Mouse (Mus musculus): ENCODE measurements around the gene Galp. TPM values are rescaled to one million over a fixed set of nuclear protein-coding genes. Genes with fewer than 3 reads are reported as not detected.
"Not testable (repeated sequence)": the region's sequence is repeated elsewhere in the genome, so short reads cannot be mapped to it uniquely, and the experiment has no call there.

The Galp gene
- polyA plus RNA-seq, 1 experiment from 2014 or later, result not detected

DNA sequence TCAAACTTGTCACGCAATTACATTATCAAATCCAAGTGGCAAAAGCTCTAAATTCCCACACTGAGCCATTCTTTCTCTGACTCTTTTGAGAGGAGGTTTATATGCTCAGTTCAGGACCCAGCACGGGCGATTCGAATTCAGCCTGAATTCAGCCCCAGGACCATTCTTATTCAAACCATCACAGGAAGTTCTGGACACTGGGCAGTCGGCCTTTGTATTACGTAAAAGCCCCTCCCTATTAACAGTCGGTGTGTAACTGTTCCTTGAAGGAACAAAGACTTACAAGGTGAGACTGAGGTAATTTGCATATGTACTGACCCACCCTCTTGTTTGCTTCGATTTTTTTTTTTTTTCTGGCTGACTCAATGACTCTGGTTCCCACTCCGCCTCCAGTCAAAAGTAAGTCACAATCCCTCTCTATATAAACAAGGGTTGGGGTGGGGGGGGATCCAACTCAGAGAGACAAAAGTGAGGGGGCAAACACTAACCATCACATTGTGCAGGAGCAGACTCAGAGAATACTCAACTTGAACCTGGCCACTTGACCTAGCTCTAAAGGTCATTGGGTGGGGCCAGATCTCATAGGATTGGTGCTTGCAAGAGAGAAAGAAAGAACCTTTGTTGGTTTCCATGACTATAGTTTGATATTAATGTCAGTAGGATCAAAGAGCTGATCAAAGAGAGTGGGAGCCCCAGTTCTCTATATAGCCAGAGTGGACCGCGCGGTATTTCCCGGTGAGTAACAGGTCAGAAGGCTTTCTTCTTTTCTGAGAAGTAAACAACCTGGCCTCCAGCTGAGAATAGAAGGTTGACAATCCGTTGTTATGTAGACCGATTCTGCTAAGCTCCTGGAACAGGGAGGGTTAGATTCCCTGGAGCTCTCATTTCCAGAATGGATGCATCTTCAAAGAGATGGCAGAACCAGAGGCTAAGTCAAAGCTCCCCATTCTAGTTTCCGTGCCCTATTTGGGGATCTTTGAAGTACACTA, 61.6 kb downstream of the Galp start:
- Histone ChIP-seq H3K4me2 (ENCODE audit: low read depth, low read length) (no peak overlapping the region), H3K36me3 (ENCODE audit: control insufficient read depth, insufficient read depth) (no peaks in the 10 kb centered on the region), H3K9ac (ENCODE audit: low read depth, low read length) (no peak overlapping the region), H3K27ac (ENCODE audit: low read length) (no peak overlapping the region), H3K27me3 (ENCODE audit: control insufficient read depth, insufficient read depth, low read depth, low read length) (no peaks in the 10 kb centered on the region), H3K4me3 (ENCODE audit: low read depth, low read length) (no peak overlapping the region), H3K4me1 (ENCODE audit: control insufficient read depth, low read depth, low read length) (no peaks in the 10 kb centered on the region), H3K9me3 (replicated peaks; ENCODE audit: control insufficient read depth, low read length) (no peaks in the 10 kb centered on the region)
- no peak for ATAC-seq (ENCODE audit: low read depth)
- 38% methylated on average over 16 of the region's 16 CpGs for WGBS (ENCODE audit: insufficient replicate concordance)

DNA sequence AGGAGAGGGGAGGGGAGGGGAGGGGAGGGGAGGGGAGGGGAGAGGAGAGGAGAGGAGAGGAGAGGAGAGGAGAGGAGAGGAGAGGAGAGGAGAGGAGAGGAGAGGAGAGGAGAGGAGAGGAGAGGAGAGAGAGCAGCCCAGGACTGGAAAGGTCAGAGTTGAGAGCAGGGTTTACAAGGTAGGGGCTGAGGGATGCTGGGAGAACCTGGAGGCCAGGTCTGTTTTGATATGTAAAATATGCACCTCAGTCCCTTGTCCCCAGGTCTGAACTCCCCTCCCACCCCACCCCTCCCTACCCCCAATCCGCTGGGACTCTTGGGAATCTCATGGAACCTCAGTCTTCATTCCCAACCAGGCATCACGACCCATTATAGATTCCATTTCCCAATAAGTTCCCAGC, 63.1 kb downstream of the Galp start:
- H3K27ac ChIP-seq (ENCODE audit: low read length); H3K4me3 ChIP-seq (ENCODE audit: low read depth, low read length); H3K4me1 ChIP-seq (ENCODE audit: control insufficient read depth, low read depth, low read length); H3K36me3 ChIP-seq (ENCODE audit: control insufficient read depth, insufficient read depth); H3K27me3 ChIP-seq (ENCODE audit: control insufficient read depth, insufficient read depth, low read depth, low read length); ATAC-seq (ENCODE audit: low read depth); H3K9me3 ChIP-seq (replicated peaks; ENCODE audit: control insufficient read depth, low read length); H3K4me2 ChIP-seq (ENCODE audit: low read depth, low read length); H3K9ac ChIP-seq (ENCODE audit: low read depth, low read length): not testable (repeated sequence)
- 30% methylated on average over 2 of the region's 2 CpGs for WGBS (ENCODE audit: insufficient replicate concordance)

DNA sequence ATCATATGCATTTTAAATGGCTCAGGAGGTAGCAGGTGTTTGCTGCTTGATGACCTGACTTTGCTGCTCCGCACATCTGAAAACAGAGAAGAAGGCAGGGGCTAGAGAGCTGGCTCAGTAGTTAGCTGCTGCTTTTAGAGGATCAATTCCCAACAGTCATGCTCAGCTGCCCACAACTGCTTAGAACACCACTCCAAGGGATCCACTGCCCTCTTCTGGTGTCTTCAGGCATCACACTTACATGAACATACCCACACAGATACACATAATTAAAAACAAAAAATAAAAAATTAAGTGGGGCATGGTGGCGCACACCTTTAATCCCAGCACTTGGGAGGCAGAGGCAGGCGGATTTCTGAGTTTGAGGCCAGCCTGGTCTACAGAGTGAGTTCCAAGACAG, 65.2 kb downstream of the Galp start:
- Histone ChIP-seq H3K4me3 (ENCODE audit: low read depth, low read length) (no peak overlapping the region), H3K9ac (ENCODE audit: low read depth, low read length) (no peak overlapping the region), H3K36me3 (ENCODE audit: control insufficient read depth, insufficient read depth) (no peaks in the 10 kb centered on the region), H3K4me2 (ENCODE audit: low read depth, low read length) (no peak overlapping the region), H3K27ac (ENCODE audit: low read length) (no peak overlapping the region), H3K4me1 (ENCODE audit: control insufficient read depth, low read depth, low read length) (no peaks in the 10 kb centered on the region), H3K27me3 (ENCODE audit: control insufficient read depth, insufficient read depth, low read depth, low read length) (no peaks in the 10 kb centered on the region), H3K9me3 (replicated peaks; ENCODE audit: control insufficient read depth, low read length) (no peaks in the 10 kb centered on the region)
- no peak for ATAC-seq (ENCODE audit: low read depth)
- 58% methylated on average over 3 of the region's 3 CpGs for WGBS (ENCODE audit: insufficient replicate concordance)

DNA sequence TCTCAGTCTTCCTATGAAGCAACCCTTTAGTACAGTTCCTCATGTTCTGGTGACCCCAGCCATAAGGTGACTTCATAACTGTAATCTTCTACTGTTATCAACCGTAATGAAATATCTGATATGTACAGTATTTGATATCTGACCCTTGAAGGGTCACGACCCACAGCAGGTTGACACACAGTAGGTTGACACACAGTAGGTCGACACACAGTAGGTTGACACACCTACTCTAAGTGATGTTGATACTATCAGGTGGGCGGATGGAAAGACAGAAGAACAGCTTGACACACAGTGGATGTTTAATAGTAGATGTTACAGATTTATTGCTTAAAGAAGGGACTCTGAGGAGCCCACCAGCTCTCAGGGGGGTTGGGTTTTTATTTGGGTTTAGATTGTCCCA, 66.1 kb downstream of the Galp start:
- Histone ChIP-seq H3K9me3 (replicated peaks; ENCODE audit: control insufficient read depth, low read length) (no peaks in the 10 kb centered on the region), H3K4me2 (ENCODE audit: low read depth, low read length) (no peak overlapping the region), H3K9ac (ENCODE audit: low read depth, low read length) (no peak overlapping the region), H3K4me3 (ENCODE audit: low read depth, low read length) (no peak overlapping the region), H3K27me3 (ENCODE audit: control insufficient read depth, insufficient read depth, low read depth, low read length) (no peaks in the 10 kb centered on the region), H3K4me1 (ENCODE audit: control insufficient read depth, low read depth, low read length) (no peaks in the 10 kb centered on the region), H3K36me3 (ENCODE audit: control insufficient read depth, insufficient read depth) (no peaks in the 10 kb centered on the region), H3K27ac (ENCODE audit: low read length) (no peak overlapping the region)
- no peak for ATAC-seq (ENCODE audit: low read depth)
- WGBS (ENCODE audit: insufficient replicate concordance), result 58% methylated on average over 4 of the region's 4 CpGs

GRCm38 (mm10) chr7:6265695-6266094, 68.8 kb downstream of the Galp start:
- no peaks in the 10 kb centered on the region for H3K36me3 ChIP-seq (ENCODE audit: control insufficient read depth, insufficient read depth)
- no peak overlapping the region for H3K4me2 ChIP-seq (ENCODE audit: low read depth, low read length)
- H3K9ac ChIP-seq (ENCODE audit: low read depth, low read length), result no peak overlapping the region
- no peak overlapping the region for H3K27ac ChIP-seq (ENCODE audit: low read length)
- 41% methylated on average over 8 of the region's 8 CpGs for WGBS (ENCODE audit: insufficient replicate concordance)
- no peaks in the 10 kb centered on the region for H3K9me3 ChIP-seq (replicated peaks; ENCODE audit: control insufficient read depth, low read length)
- H3K4me3 ChIP-seq (ENCODE audit: low read depth, low read length), result no peak overlapping the region
- H3K4me1 ChIP-seq (ENCODE audit: control insufficient read depth, low read depth, low read length), result no peaks in the 10 kb centered on the region
- no peaks in the 10 kb centered on the region for H3K27me3 ChIP-seq (ENCODE audit: control insufficient read depth, insufficient read depth, low read depth, low read length)
- ATAC-seq (ENCODE audit: low read depth), result no peak

Other genes with a start within 250 kb of the Galp start
- gene Vmn1r65, start 186.1 kb upstream of the Galp start, polyA plus RNA-seq (2015; fragmentation: Nextera tagmentation; extraction: Ambion mirVana), result not detected in 2 replicates
- not detected in 2 replicates for gene Nlrp4c, start 151.9 kb upstream of the Galp start, polyA plus RNA-seq (2015; fragmentation: Nextera tagmentation; extraction: Ambion mirVana)
- 9.7 and 10.0 TPM in 2 replicates for gene Zfp787, start 41.1 kb upstream of the Galp start, polyA plus RNA-seq (2015; fragmentation: Nextera tagmentation; extraction: Ambion mirVana)
- 16.1 and 16.6 TPM in 2 replicates for gene Zfp444, start 24.9 kb upstream of the Galp start, polyA plus RNA-seq (2015; fragmentation: Nextera tagmentation; extraction: Ambion mirVana)
- not detected in 2 replicates for gene Zscan5b, start 25.2 kb downstream of the Galp start, polyA plus RNA-seq (2015; fragmentation: Nextera tagmentation; extraction: Ambion mirVana)
- not detected in 2 replicates for gene Epp13, start 55.6 kb downstream of the Galp start, polyA plus RNA-seq (2015; fragmentation: Nextera tagmentation; extraction: Ambion mirVana)
- 3.6 and 4.4 TPM in 2 replicates for gene Zfp667, start 89.5 kb downstream of the Galp start, polyA plus RNA-seq (2015; fragmentation: Nextera tagmentation; extraction: Ambion mirVana)
- gene Zfp583, start 134.2 kb downstream of the Galp start, polyA plus RNA-seq (2015; fragmentation: Nextera tagmentation; extraction: Ambion mirVana), result 0.45 and 0.89 TPM in 2 replicates
- 0.11 and 0.13 TPM in 2 replicates for gene Gm3854, start 146.7 kb downstream of the Galp start, polyA plus RNA-seq (2015; fragmentation: Nextera tagmentation; extraction: Ambion mirVana)
- gene Zfp78, start 166.2 kb downstream of the Galp start, polyA plus RNA-seq (2015; fragmentation: Nextera tagmentation; extraction: Ambion mirVana), result 0.84 TPM in 2 replicates
- 1.2 and 1.3 TPM in 2 replicates for gene Zfp28, start 186.2 kb downstream of the Galp start, polyA plus RNA-seq (2015; fragmentation: Nextera tagmentation; extraction: Ambion mirVana)
- gene Smim17, start 201.6 kb downstream of the Galp start, polyA plus RNA-seq (2015; fragmentation: Nextera tagmentation; extraction: Ambion mirVana), result not detected in 2 replicates
- not detected in 2 replicates for gene Gm20715, start 213.2 kb downstream of the Galp start, polyA plus RNA-seq (2015; fragmentation: Nextera tagmentation; extraction: Ambion mirVana)
- not detected in 2 replicates for gene Olfr1344, start 241.6 kb downstream of the Galp start, polyA plus RNA-seq (2015; fragmentation: Nextera tagmentation; extraction: Ambion mirVana)

All from liver, embryonic 16.5 days (tissue).